Mouse (Mus musculus) ES-Bruce4 (cell line): ENCODE measurements around the gene Spsb4.

ENCODE experiments used
- CTCF ChIP-seq: IDR thresholded peaks from one replicate; pipeline ENCODE4 v1.8.1; 2011; ENCODE audit warnings: low read depth, low read length
- EP300 ChIP-seq: IDR thresholded peaks from 2 replicates; pipeline ENCODE4 v1.6.1; 2011; ENCODE audit warnings: low read depth, low read length; ENCODE audit not compliant: insufficient read depth
- POLR2A ChIP-seq: IDR thresholded peaks from one replicate; pipeline ENCODE4 v1.8.1; 2011; ENCODE audit warnings: low read length; ENCODE audit not compliant: insufficient read depth

DNA sequence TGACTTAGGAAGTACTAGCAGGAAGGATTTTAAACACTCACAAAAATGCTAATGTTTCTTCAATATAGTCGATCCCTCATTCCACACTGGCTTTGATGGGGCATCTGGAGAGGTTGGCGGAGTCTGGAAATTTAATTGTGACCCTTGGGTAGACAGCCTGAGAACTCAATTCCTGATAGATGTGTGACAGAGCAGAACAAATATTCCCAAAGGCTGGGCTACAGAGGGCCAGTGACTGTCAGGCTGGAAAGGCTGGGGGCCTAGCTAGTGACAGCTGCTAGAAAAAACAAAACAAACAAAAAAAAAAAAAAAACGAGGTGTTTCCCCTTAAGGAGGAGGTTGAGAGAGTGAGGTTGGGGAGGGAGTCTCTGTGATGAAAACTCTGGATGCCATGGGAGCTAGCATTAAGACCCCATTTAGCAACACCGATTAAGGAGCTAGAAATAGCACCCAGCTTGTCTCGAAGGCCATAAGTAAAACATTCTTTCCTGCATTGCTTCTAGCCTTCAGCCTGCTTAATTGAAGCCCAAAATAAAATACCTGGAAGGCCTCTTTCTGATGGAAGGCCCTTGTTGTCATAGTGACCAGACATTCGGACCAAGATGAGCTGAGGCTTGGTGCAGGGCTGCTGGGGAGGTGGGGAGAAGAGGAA, 61.9 kb downstream of the Spsb4 start:
- TF ChIP-seq POLR2A (no peak), CTCF (no peak), EP300 (no peak)
